Mouse (Mus musculus) intestine, postnatal 0 days (tissue): ENCODE measurements around the gene Tmem29. TPM values are rescaled to one million over a fixed set of nuclear protein-coding genes. Genes with fewer than 3 reads are reported as not detected.
A peak's percentile ranks its signal among the peaks of the same experiment; 100 is the strongest.
"Not testable (repeated sequence)": the region's sequence is repeated elsewhere in the genome, so short reads cannot be mapped to it uniquely, and the experiment has no call there.

Experiments used
- ATAC-seq: fragments of 200-750 bp; cut with Nextera tagmentation; 2 replicates; pipeline ENCODE4 v1.8.0; 2017; ENCODE audit warnings: mild to moderate bottlenecking, moderate TSS enrichment, moderate library complexity
- H3K27ac ChIP-seq: fragments of 300-500 bp; sonication (generic); 2 replicates; pipeline ENCODE4 v1.5.1; 2014; ENCODE audit warnings: mild to moderate bottlenecking, low read depth, low read length, moderate library complexity
- H3K27me3 ChIP-seq: fragments of 300-500 bp; sonication (generic); replicated peaks from 2 replicates; pipeline ENCODE4 v1.6.1; 2014; ENCODE audit warnings: low read length, mixed read lengths; ENCODE audit not compliant: control insufficient read depth, insufficient read depth
- H3K36me3 ChIP-seq: fragments of 300-500 bp; sonication (generic); 2 replicates; pipeline ENCODE4 v1.6.1; 2014; ENCODE audit warnings: mild to moderate bottlenecking, moderate library complexity; ENCODE audit not compliant: control insufficient read depth, insufficient read depth
- H3K4me1 ChIP-seq: fragments of 300-500 bp; sonication (generic); replicated peaks from 2 replicates; pipeline ENCODE4 v1.6.1; 2014; ENCODE audit warnings: antibody characterized with exemption, low read length, mixed read lengths; ENCODE audit not compliant: control insufficient read depth, insufficient read depth
- H3K4me2 ChIP-seq: fragments of 300-500 bp; sonication (generic); replicated peaks from 2 replicates; pipeline ENCODE4 v1.6.1; 2014; ENCODE audit warnings: low read depth, mild to moderate bottlenecking, moderate library complexity
- H3K4me3 ChIP-seq: fragments of 300-500 bp; sonication (generic); 2 replicates; pipeline ENCODE4 v1.5.1; 2014; ENCODE audit warnings: low read depth, low read length
- H3K9ac ChIP-seq: fragments of 300-500 bp; sonication (generic); 2 replicates; pipeline ENCODE4 v1.6.1; 2014; ENCODE audit warnings: mild to moderate bottlenecking, low read depth, low read length
- H3K9me3 ChIP-seq: fragments of 300-500 bp; sonication (generic); 2 replicates; pipeline ENCODE4 v1.6.1; 2016; ENCODE audit warnings: mixed run types; ENCODE audit not compliant: control insufficient read depth
- CTCF ChIP-seq: sonication (generic); IDR thresholded peaks from 2 replicates; pipeline ENCODE4 v1.5.1; 2016; ENCODE audit warnings: low read depth, mild to moderate bottlenecking, control low read depth, antibody characterized with exemption, moderate library complexity
- WGBS: fragments of 180-500 bp; shearing (Covaris S2); extraction: QIAGEN DNeasy Blood & Tissue Kit; methylation state at CpG from one replicate; pipeline ENCODE4 v1.1.7; 2014; 5-methylcytosine and 5-hydroxymethylcytosine counted together
- polyA plus RNA-seq: library from polyadenylated mRNA; unstranded; fragments of >200 nt; fragmentation: Nextera tagmentation; extraction: Ambion mirVana; gene quantifications from 2 replicates; pipeline ENCODE4 v1.2.1, GENCODE M21; 2015

The Tmem29 gene
- polyA plus RNA-seq, 1 experiment from 2014 or later, result 17.2 TPM

- Histone ChIP-seq H3K4me3 (no peak overlapping the region), H3K27ac (no peak overlapping the region), H3K9ac (no peak overlapping the region), H3K4me1 (no peaks in the 10 kb centered on the region), H3K36me3 (no peaks in the 10 kb centered on the region), H3K27me3 (no peaks in the 10 kb centered on the region), H3K4me2 (no peak overlapping the region), H3K9me3 (no peaks in the 10 kb centered on the region)
- no peak for ATAC-seq
- TF ChIP-seq CTCF, result no peak
- 91% methylated on average over 2 of the region's 2 CpGs for WGBS
These were observed 9.3 kb upstream of the Tmem29 start for GRCm38 (mm10) chrX:150468266-150468665.

- not testable (repeated sequence) for H3K27ac ChIP-seq
These were observed 7.9 kb upstream of the Tmem29 start for GRCm38 (mm10) chrX:150466817-150467216.

DNA sequence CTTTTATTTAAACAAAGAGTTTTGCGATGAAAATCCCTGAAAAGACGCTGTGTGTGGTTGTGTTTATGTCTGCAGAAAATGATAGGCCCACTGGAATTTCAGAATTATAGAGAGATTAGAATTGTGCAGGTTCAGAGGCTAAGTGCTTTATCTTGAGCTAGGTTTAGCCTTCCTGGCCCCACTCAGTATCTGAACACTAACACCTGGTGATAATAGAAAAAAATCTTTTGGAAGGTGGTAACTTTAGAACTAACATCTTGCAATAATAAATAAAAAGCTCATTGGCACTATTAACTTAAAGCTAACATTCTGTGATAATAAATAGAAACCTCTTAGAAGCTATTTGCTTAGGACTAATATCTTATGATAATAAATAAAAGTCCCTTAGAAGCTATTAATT is 1.2 kb upstream of the Tmem29 start:
- Histone ChIP-seq H3K27ac (no peak overlapping the region), H3K4me3 (no peak overlapping the region), H3K27me3 (no peaks in the 10 kb centered on the region), H3K9me3 (no peaks in the 10 kb centered on the region), H3K9ac (no peak overlapping the region), H3K36me3 (no peaks in the 10 kb centered on the region), H3K4me1 (no peaks in the 10 kb centered on the region), H3K4me2 (no peak overlapping the region)
- ATAC-seq, result no peak
- TF ChIP-seq CTCF, result no peak
- 63% methylated on average over 2 of the region's 2 CpGs for WGBS

More at GRCm38 (mm10) chrX:150466817-150467216, 7.9 kb upstream of the Tmem29 start:
- not testable (repeated sequence) for H3K4me3 ChIP-seq, H3K36me3 ChIP-seq, H3K4me1 ChIP-seq, H3K9ac ChIP-seq, H3K9me3 ChIP-seq, H3K27me3 ChIP-seq, H3K4me2 ChIP-seq, ATAC-seq
- WGBS, result 38% methylated on average over 8 of the region's 8 CpGs

DNA sequence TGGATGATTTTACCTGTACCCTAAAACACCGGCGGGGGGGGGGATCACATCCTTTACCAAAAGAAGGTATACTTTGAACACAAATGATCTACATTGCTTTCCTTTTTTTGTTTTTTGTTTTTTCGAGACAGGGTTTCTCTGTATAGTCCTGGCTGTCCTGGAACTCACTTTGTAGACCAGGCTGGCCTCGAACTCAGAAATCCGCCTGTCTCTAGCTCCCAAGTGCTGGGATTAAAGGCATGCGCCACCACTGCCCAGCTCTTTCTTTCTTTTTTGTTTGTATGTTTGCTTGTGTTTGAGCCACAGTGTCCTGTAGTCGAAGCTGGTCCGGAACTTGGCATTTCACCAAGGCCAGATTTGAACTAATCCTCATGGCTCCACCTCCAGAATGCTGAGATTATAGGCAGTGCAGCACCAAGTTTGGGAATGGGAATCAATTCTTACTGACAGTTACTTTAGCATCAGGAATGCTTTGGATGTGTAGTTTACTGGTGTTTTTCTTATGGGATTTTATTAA is 515 bp upstream of the Tmem29 start:
- no peak for TF ChIP-seq CTCF
- 40% methylated on average over 8 of the region's 8 CpGs for WGBS
- Histone ChIP-seq H3K4me2 (peak overlapping the region; percentile 61), H3K27ac (no peak overlapping the region), H3K9ac (no peak overlapping the region; the same call in 1 of the 2 replicates), H3K36me3 (no peaks in the 10 kb centered on the region), H3K4me3 (peak overlapping the region; percentile 50), H3K9me3 (no peaks in the 10 kb centered on the region), H3K4me1 (no peaks in the 10 kb centered on the region), H3K27me3 (no peaks in the 10 kb centered on the region)
- ATAC-seq, result 0 out of 2 replicates have a peak, but pooled peaks have one; percentile 3

GRCm38 (mm10) chrX:150458136-150458535 is 818 bp downstream of the Tmem29 start:
- Histone ChIP-seq H3K4me3 (peak overlapping the region; percentile 50; the same call in 1 of the 2 replicates), H3K9ac (no peak overlapping the region), H3K36me3 (no peaks in the 10 kb centered on the region), H3K4me1 (no peaks in the 10 kb centered on the region), H3K9me3 (no peaks in the 10 kb centered on the region), H3K27ac (no peak overlapping the region), H3K4me2 (peak overlapping the region; percentile 61; the same call in 1 of the 2 replicates), H3K27me3 (no peaks in the 10 kb centered on the region)
- no peak for ATAC-seq
- 44% methylated on average over 3 of the region's 3 CpGs for WGBS
- TF ChIP-seq CTCF, result no peak

DNA sequence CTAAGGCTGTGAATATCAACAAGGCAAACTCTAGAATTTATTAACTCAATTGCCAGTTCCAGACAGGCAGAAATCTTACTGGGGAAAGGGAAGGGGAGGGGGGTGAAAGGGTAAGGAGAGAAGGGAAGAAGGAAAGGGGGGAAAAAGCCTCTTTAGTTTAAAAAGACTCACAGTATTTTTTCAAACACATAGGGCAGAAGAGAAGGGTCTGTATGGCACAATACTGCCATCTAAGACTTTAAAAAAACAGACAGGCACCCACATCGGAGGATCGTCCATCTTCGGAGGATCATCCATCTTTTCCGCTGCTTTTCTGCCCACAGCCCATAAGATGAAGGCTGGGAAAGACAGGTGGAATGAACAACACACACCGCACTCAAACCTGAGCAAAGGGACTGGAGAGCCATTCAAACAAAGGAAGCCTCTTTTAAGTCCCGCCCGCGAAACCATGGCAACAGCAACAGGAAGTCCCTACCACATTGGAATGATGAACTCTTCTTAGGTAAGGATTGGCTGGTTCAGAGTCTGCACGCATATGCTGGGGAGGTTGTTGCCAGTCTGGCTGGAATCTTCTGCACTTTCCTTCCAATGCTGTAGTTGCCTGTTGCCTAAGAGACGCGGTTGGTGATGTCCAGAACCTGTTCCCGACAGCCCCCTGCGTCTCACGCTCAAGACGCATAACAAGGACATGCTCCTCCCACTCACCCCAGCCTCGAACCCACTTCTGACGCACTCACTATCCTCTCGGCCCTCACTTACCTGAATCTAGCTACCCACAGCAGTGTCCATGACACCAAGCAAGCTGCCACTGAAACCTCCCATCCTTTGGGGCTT is 18.2 kb downstream of the Tmem29 start:
- H3K9ac ChIP-seq, result no peak overlapping the region
- no peaks in the 10 kb centered on the region for H3K9me3 ChIP-seq
- peak overlapping the region; percentile 61 for H3K4me2 ChIP-seq
- no peaks in the 10 kb centered on the region for H3K4me1 ChIP-seq
- peak overlapping the region; percentile 36 for H3K4me3 ChIP-seq
- no peak overlapping the region for H3K27ac ChIP-seq
- no peaks in the 10 kb centered on the region for H3K36me3 ChIP-seq
- TF ChIP-seq CTCF, result no peak
- no peaks in the 10 kb centered on the region for H3K27me3 ChIP-seq
- WGBS, result 26% methylated on average over 18 of the region's 18 CpGs
- ATAC-seq, result peak; percentile 49; the same call in 1 of the 2 replicates
